Comparison of ENCODE assay signal across 16 mouse cellular contexts in genomic region chr14:10003847-10004246, GRCm38 (mm10).
"Had no signal": no experiment of that assay in that cellular context is flagged by ENCODE, and none has a peak within 500 bp of the region (broad histone marks: within the 10 kb centered on the region; RNA-seq: fewer than 3 reads in every experiment).

No protein-coding gene starts in this region.

- H3K4me3 ChIP-seq: limb, embryonic 10.5 days; limb, embryonic 13.5 days; liver, embryonic 12.5 days; liver, embryonic 15.5 days; lung, embryonic 15.5 days; megakaryocyte, embryonic 14.5 days; midbrain, embryonic 10.5 days had no signal

- H3K9ac ChIP-seq: limb, embryonic 13.5 days; liver, embryonic 12.5 days; liver, embryonic 15.5 days; lung, embryonic 15.5 days had no signal

- H3K4me2 ChIP-seq: limb, embryonic 13.5 days; liver, embryonic 12.5 days; liver, embryonic 15.5 days; lung, embryonic 15.5 days had no signal

- H3K27me3 ChIP-seq: limb, embryonic 13.5 days; liver, embryonic 12.5 days; liver, embryonic 15.5 days; lung, embryonic 15.5 days; megakaryocyte, embryonic 14.5 days had no signal

- H3K4me1 ChIP-seq: limb, embryonic 10.5 days; limb, embryonic 13.5 days; liver, embryonic 12.5 days; liver, embryonic 15.5 days; megakaryocyte, embryonic 14.5 days; midbrain, embryonic 10.5 days had no signal

- H3K9me3 ChIP-seq: limb, embryonic 10.5 days; limb, embryonic 13.5 days; liver, embryonic 12.5 days; liver, embryonic 15.5 days; lung, embryonic 15.5 days; megakaryocyte, embryonic 14.5 days; midbrain, embryonic 10.5 days had no signal

- H3K36me3 ChIP-seq: limb, embryonic 10.5 days; limb, embryonic 13.5 days; liver, embryonic 12.5 days; liver, embryonic 15.5 days; lung, embryonic 15.5 days; midbrain, embryonic 10.5 days had no signal

- ATAC-seq: liver, embryonic 12.5 days; midbrain, embryonic 16.5 days had no signal

- DNase-seq: kidney, postnatal 25 days; liver; lung, adult 18-20 months; lung, postnatal 10 days; lung, postnatal 36 days; thymus, adult 18-20 months; thymus, postnatal 36 days had no signal

- H3K27ac ChIP-seq: kidney, postnatal 0 days; limb, embryonic 10.5 days; limb, embryonic 13.5 days; liver, embryonic 12.5 days; liver, embryonic 15.5 days; lung, embryonic 15.5 days; midbrain, embryonic 10.5 days had no signal
